Mouse (Mus musculus) E14TG2a.4 (cell line): ENCODE data around the gene Xylb.

Source experiments
- CTCF ChIP-seq: conservative IDR thresholded peaks from 2 replicates; pipeline ENCODE4 v1.5.1; 2014; ENCODE audit warnings: low read length
- NANOG ChIP-seq: IDR thresholded peaks from 2 replicates; pipeline ENCODE4 v1.6.1; 2014; ENCODE audit warnings: borderline replicate concordance, low read length, mixed read lengths

DNA sequence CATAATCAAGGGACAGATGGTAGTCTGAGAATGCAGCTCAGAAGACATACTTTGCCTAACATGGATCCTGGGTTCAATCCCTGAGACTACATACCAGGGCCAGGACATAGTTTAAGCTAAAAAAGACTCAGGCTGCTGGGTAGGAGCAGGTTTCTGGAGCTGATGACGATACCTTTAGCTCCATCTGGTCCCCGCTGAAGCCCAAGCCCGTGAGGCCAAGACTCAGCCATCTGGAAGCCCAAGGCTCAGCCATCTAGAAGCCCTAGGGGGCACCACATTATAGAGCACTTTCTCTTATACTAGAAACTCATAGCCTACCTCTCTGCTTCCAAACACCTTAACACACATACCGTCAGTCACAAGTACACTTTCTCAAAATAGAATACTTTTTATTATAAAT lies 21.6 kb upstream of the Xylb start:
- TF ChIP-seq CTCF (no peak), NANOG (no peak)
